20 mouse cellular contexts compared by ENCODE assay signal in the genomic region with DNA sequence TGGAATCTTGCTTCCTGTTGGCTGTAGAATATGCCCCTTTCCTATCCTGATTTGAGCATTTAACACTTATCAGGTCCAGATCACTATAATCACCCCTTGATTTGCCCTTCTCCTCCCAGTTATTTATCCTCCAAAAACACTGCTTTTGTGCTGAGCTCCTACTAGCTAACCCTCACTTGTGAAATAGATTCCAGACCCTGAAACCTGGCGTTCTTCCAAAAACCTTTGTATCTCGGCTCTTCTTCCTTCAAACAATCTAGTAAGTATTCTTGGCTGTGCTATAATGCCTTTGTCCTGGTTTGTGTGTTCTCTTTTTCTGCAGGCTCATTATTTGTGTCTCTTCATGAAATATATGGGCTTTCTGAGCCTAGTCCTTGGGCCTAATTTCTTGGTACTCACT.
DNase-seq lines count a peak whose midpoint lies in the region; ATAC-seq lines count a peak whose summit lies in the region.
"Had no signal": no experiment of that assay in that cellular context is flagged by ENCODE, and none has a peak within 500 bp of the region (broad histone marks: within the 10 kb centered on the region; RNA-seq: fewer than 3 reads in every experiment).

No protein-coding gene starts in this region.

- 34% methylated on average over 2 of the region's 2 CpGs for WGBS in embryonic facial prominence, embryonic 14.5 days
- WGBS in embryonic facial prominence, embryonic 10.5 days, result 80% methylated on average over 2 of the region's 2 CpGs
- WGBS in intestine, embryonic 14.5 days, result 34% methylated on average over 2 of the region's 2 CpGs
- 42% methylated on average over 2 of the region's 2 CpGs for WGBS in intestine, embryonic 16.5 days
- WGBS in neural tube, embryonic 15.5 days, result 59% methylated on average over 2 of the region's 2 CpGs
- WGBS in midbrain, embryonic 16.5 days, result 41% methylated on average over 2 of the region's 2 CpGs

- H3K27me3 ChIP-seq in embryonic facial prominence, embryonic 14.5 days (replicated peaks; ENCODE audit: control insufficient read depth, insufficient read depth, low read length), result no peaks in the 10 kb centered on the region
- H3K27me3 ChIP-seq in embryonic facial prominence, embryonic 10.5 days (replicated peaks; ENCODE audit: low read depth, poor library complexity, severe bottlenecking), result no peaks in the 10 kb centered on the region
- no peaks in the 10 kb centered on the region for H3K27me3 ChIP-seq in intestine, embryonic 14.5 days (replicated peaks; ENCODE audit: control insufficient read depth, insufficient read depth, low read length)
- H3K27me3 ChIP-seq in intestine, embryonic 16.5 days (replicated peaks; ENCODE audit: control insufficient read depth, insufficient read depth, low read length), result no peaks in the 10 kb centered on the region
- no peaks in the 10 kb centered on the region for H3K27me3 ChIP-seq in neural tube, embryonic 15.5 days (replicated peaks)
- H3K27me3 ChIP-seq in midbrain, embryonic 16.5 days (ENCODE audit: control insufficient read depth, insufficient read depth, low read depth, low read length), result no peaks in the 10 kb centered on the region
- H3K27me3 ChIP-seq: embryonic facial prominence, embryonic 15.5 days; heart, embryonic 15.5 days had no signal

- no peaks in the 10 kb centered on the region; the same call in 1 of the 2 replicates for H3K4me1 ChIP-seq in embryonic facial prominence, embryonic 14.5 days (ENCODE audit: control insufficient read depth, insufficient read depth, low read length)
- H3K4me1 ChIP-seq in embryonic facial prominence, embryonic 10.5 days, result no peaks in the 10 kb centered on the region
- H3K4me1 ChIP-seq in intestine, embryonic 14.5 days (replicated peaks; ENCODE audit: control insufficient read depth, insufficient read depth, low read length), result no peaks in the 10 kb centered on the region
- H3K4me1 ChIP-seq in intestine, embryonic 16.5 days (ENCODE audit: control insufficient read depth, insufficient read depth, low read length), result no peaks in the 10 kb centered on the region
- peaks cover 17% of the 10 kb centered on the region for H3K4me1 ChIP-seq in neural tube, embryonic 15.5 days
- H3K4me1 ChIP-seq in midbrain, embryonic 16.5 days (ENCODE audit: control insufficient read depth, insufficient read depth, low read length), result peaks cover 14% of the 10 kb centered on the region
- H3K4me1 ChIP-seq: embryonic facial prominence, embryonic 15.5 days; heart, embryonic 15.5 days had no signal

- no peak overlapping the region for H3K27ac ChIP-seq in embryonic facial prominence, embryonic 14.5 days (replicated peaks; ENCODE audit: low read depth, low read length)
- no peak overlapping the region for H3K27ac ChIP-seq in embryonic facial prominence, embryonic 10.5 days (replicated peaks)
- no peak overlapping the region for H3K27ac ChIP-seq in intestine, embryonic 14.5 days (ENCODE audit: low read depth)
- no peak overlapping the region for H3K27ac ChIP-seq in intestine, embryonic 16.5 days (ENCODE audit: low read length)
- peak overlapping the region; percentile 33; the same call in 1 of the 2 replicates for H3K27ac ChIP-seq in neural tube, embryonic 15.5 days (replicated peaks)
- peak overlapping the region; percentile 1; the same call in 1 of the 2 replicates for H3K27ac ChIP-seq in midbrain, embryonic 16.5 days (ENCODE audit: low read length)
- H3K27ac ChIP-seq: embryonic facial prominence, embryonic 15.5 days; forebrain, embryonic 10.5 days; heart, embryonic 15.5 days had no signal

- ATAC-seq in embryonic facial prominence, embryonic 14.5 days (ENCODE audit: low read depth), result no peak
- ATAC-seq in intestine, embryonic 14.5 days (replicated peaks; ENCODE audit: low FRiP score, low TSS enrichment, low read depth), result no peak
- ATAC-seq in intestine, embryonic 16.5 days, result no peak
- ATAC-seq in neural tube, embryonic 15.5 days (ENCODE audit: low FRiP score), result no peak
- no peak for ATAC-seq in midbrain, embryonic 16.5 days
- ATAC-seq in erythroblast, adult 5-6 weeks (replicated peaks; ENCODE audit: low FRiP score, poor library complexity, severe bottlenecking), result no peak

- no peak overlapping the region for H3K4me3 ChIP-seq in embryonic facial prominence, embryonic 14.5 days (ENCODE audit: low read depth, low read length)
- no peak overlapping the region for H3K4me3 ChIP-seq in embryonic facial prominence, embryonic 10.5 days
- H3K4me3 ChIP-seq in intestine, embryonic 14.5 days (ENCODE audit: low read depth, low read length), result no peak overlapping the region
- H3K4me3 ChIP-seq in intestine, embryonic 16.5 days (ENCODE audit: low read length), result no peak overlapping the region
- no peak overlapping the region for H3K4me3 ChIP-seq in neural tube, embryonic 15.5 days (replicated peaks)
- no peak overlapping the region for H3K4me3 ChIP-seq in midbrain, embryonic 16.5 days (ENCODE audit: low read depth, low read length)
- H3K4me3 ChIP-seq: embryonic facial prominence, embryonic 15.5 days; forebrain, embryonic 10.5 days; heart, embryonic 15.5 days had no signal

- H3K9me3 ChIP-seq in embryonic facial prominence, embryonic 14.5 days (ENCODE audit: control insufficient read depth, low read length), result no peaks in the 10 kb centered on the region
- no peaks in the 10 kb centered on the region for H3K9me3 ChIP-seq in embryonic facial prominence, embryonic 10.5 days
- no peaks in the 10 kb centered on the region for H3K9me3 ChIP-seq in intestine, embryonic 14.5 days (ENCODE audit: control insufficient read depth, low read length)
- no peaks in the 10 kb centered on the region for H3K9me3 ChIP-seq in intestine, embryonic 16.5 days (ENCODE audit: control insufficient read depth, low read length)
- no peaks in the 10 kb centered on the region for H3K9me3 ChIP-seq in neural tube, embryonic 15.5 days (replicated peaks)
- no peaks in the 10 kb centered on the region for H3K9me3 ChIP-seq in midbrain, embryonic 16.5 days (replicated peaks; ENCODE audit: control insufficient read depth, low read length, poor library complexity, severe bottlenecking)
- H3K9me3 ChIP-seq: embryonic facial prominence, embryonic 15.5 days; forebrain, embryonic 10.5 days; G1E; heart, embryonic 15.5 days had no signal

- no peak overlapping the region for H3K4me2 ChIP-seq in embryonic facial prominence, embryonic 14.5 days (ENCODE audit: low read depth, low read length)
- no peak overlapping the region for H3K4me2 ChIP-seq in intestine, embryonic 14.5 days (ENCODE audit: low read length)
- H3K4me2 ChIP-seq in intestine, embryonic 16.5 days (ENCODE audit: low read depth, low read length), result no peak overlapping the region
- H3K4me2 ChIP-seq in neural tube, embryonic 15.5 days, result no peak overlapping the region
- no peak overlapping the region for H3K4me2 ChIP-seq in midbrain, embryonic 16.5 days (ENCODE audit: low read length)
- H3K4me2 ChIP-seq: embryonic facial prominence, embryonic 15.5 days; heart, embryonic 15.5 days had no signal

- H3K36me3 ChIP-seq in embryonic facial prominence, embryonic 14.5 days (ENCODE audit: control insufficient read depth, insufficient read depth, low read length), result no peaks in the 10 kb centered on the region
- H3K36me3 ChIP-seq in embryonic facial prominence, embryonic 10.5 days (replicated peaks), result no peaks in the 10 kb centered on the region
- no peaks in the 10 kb centered on the region for H3K36me3 ChIP-seq in intestine, embryonic 14.5 days (ENCODE audit: control insufficient read depth, insufficient read depth, low read length)
- no peaks in the 10 kb centered on the region for H3K36me3 ChIP-seq in intestine, embryonic 16.5 days (ENCODE audit: control insufficient read depth, insufficient read depth, low read length)
- no peaks in the 10 kb centered on the region for H3K36me3 ChIP-seq in neural tube, embryonic 15.5 days
- H3K36me3 ChIP-seq in midbrain, embryonic 16.5 days (ENCODE audit: control insufficient read depth, insufficient read depth, low read length), result no peaks in the 10 kb centered on the region
- H3K36me3 ChIP-seq: embryonic facial prominence, embryonic 15.5 days; forebrain, embryonic 10.5 days; G1E; heart, embryonic 15.5 days had no signal

- no peak overlapping the region for H3K9ac ChIP-seq in embryonic facial prominence, embryonic 14.5 days (ENCODE audit: low read depth, low read length)
- no peak overlapping the region for H3K9ac ChIP-seq in intestine, embryonic 14.5 days (ENCODE audit: low read length)
- no peak overlapping the region for H3K9ac ChIP-seq in intestine, embryonic 16.5 days (ENCODE audit: low read depth, low read length)
- H3K9ac ChIP-seq in neural tube, embryonic 15.5 days (replicated peaks), result no peak overlapping the region
- no peak overlapping the region for H3K9ac ChIP-seq in midbrain, embryonic 16.5 days (ENCODE audit: low read depth, low read length)
- H3K9ac ChIP-seq: embryonic facial prominence, embryonic 15.5 days; heart, embryonic 15.5 days had no signal

- peak; percentile 80 for DNase-seq in embryonic facial prominence, embryonic 14.5 days (ENCODE audit: low spot score)
- no peak for DNase-seq in embryonic facial prominence, embryonic 10.5 days (ENCODE audit: low spot score)
- DNase-seq in intestine, embryonic 14.5 days (ENCODE audit: low spot score), result peak; percentile 51
- no peak for DNase-seq in neural tube, embryonic 10.5 days (ENCODE audit: extremely low spot score, low spot score)
- DNase-seq: cerebellum, adult 8-10 months; gastrocnemius, postnatal 36 days; heart, postnatal 4 days; kidney, adult 11 months; kidney, postnatal 10 days; liver; lung, postnatal 36 days; right cerebral cortex, adult 18-20 months had no signal

Comparison
In these comparisons a context has a peak if more than half of its experiments do, and no peak if none do; other contexts are left out.
1. DNase-seq: peak in embryonic facial prominence, embryonic 14.5 days (single experiment) and intestine, embryonic 14.5 days (single experiment); none in embryonic facial prominence, embryonic 10.5 days (single experiment) and neural tube, embryonic 10.5 days (single experiment).
2. H3K27ac ChIP-seq: peak in neural tube, embryonic 15.5 days (single experiment) and midbrain, embryonic 16.5 days (single experiment); none in embryonic facial prominence, embryonic 14.5 days (single experiment), embryonic facial prominence, embryonic 10.5 days (single experiment), intestine, embryonic 14.5 days (single experiment) and intestine, embryonic 16.5 days (single experiment).